Comparison of ENCODE assay signal across 22 mouse cellular contexts in the genomic region with DNA sequence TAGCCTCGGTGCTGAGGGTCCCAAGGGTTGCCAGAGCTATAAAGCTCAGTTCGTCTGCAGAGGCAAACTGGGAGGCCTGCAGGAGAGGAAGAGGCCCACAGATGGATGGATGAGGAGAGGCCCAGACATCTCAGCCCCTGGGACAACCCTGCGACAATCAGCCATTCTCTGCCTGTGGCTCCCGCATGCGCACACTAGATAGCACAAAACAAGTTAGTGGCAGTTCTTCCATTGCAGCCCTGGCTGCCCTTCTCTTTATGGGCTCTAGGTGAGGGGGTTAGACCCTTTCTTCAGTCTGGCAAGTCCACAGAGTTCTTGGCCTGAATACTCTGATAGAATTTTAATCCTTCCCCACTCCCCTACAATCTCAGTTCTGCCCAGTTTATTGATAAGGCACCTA. TPM values are rescaled to one million over a fixed set of nuclear protein-coding genes. Genes with fewer than 3 reads are reported as not detected.
DNase-seq lines count a peak whose midpoint lies in the region; ATAC-seq lines count a peak whose summit lies in the region.
"Had no signal": no experiment of that assay in that cellular context is flagged by ENCODE, and none has a peak within 500 bp of the region (broad histone marks: within the 10 kb centered on the region; RNA-seq: fewer than 3 reads in every experiment).

No protein-coding gene starts in this region.

- peak; percentile 42; the same call in 1 of the 2 replicates for ATAC-seq in heart, embryonic 14.5 days (ENCODE audit: insufficient number of reproducible peaks, insufficient read depth, low FRiP score, low read depth)
- ATAC-seq in midbrain, embryonic 14.5 days (ENCODE audit: low FRiP score, low TSS enrichment): no peak
- no peak for ATAC-seq in hindbrain, embryonic 12.5 days (ENCODE audit: low FRiP score)
- ATAC-seq: forebrain, embryonic 13.5 days; intestine, postnatal 0 days had no signal

- H3K27ac ChIP-seq in heart, embryonic 14.5 days (replicated peaks in 1 of 2; ENCODE audit: control insufficient read depth in 1 of 2, insufficient read depth in 1 of 2, low read depth in 2 of 2, low read length in 2 of 2): no peak overlapping the region
- H3K27ac ChIP-seq in midbrain, embryonic 10.5 days (replicated peaks): peak overlapping the region; percentile 4
- H3K27ac ChIP-seq in midbrain, embryonic 14.5 days (replicated peaks; ENCODE audit: low read depth, low read length): no peak overlapping the region
- H3K27ac ChIP-seq in hindbrain, embryonic 12.5 days: peak overlapping the region; percentile 35; the same call in 1 of the 2 replicates
- H3K27ac ChIP-seq: forebrain, embryonic 13.5 days; hindbrain, embryonic 15.5 days; macrophage; neural tube, embryonic 12.5 days had no signal

- no peaks in the 10 kb centered on the region for H3K4me1 ChIP-seq in heart, embryonic 14.5 days (ENCODE audit: control insufficient read depth in 2 of 2, insufficient read depth in 2 of 2, low read length in 2 of 2)
- peaks cover 26% of the 10 kb centered on the region for H3K4me1 ChIP-seq in midbrain, embryonic 10.5 days
- 0 out of 2 replicates have a peak, but pooled peaks cover 2% of the 10 kb centered on the region for H3K4me1 ChIP-seq in midbrain, embryonic 14.5 days (ENCODE audit: control insufficient read depth, insufficient read depth, low read length)
- H3K4me1 ChIP-seq in hindbrain, embryonic 12.5 days: no peaks in the 10 kb centered on the region
- H3K4me1 ChIP-seq: hindbrain, embryonic 15.5 days; neural tube, embryonic 12.5 days had no signal

- DNase-seq in heart, postnatal 4 days: no peak
- DNase-seq in midbrain, embryonic 10.5 days (ENCODE audit: low spot score): no peak
- DNase-seq in midbrain, embryonic 14.5 days: no peak
- DNase-seq in layer of hippocampus, postnatal 10 days (ENCODE audit: low spot score in 2 of 2): no peak
- no peak for DNase-seq in lung, postnatal 25 days (ENCODE audit: low spot score)
- DNase-seq: adrenal gland, postnatal 25 days; cerebellum, adult 11 months; cerebellum, postnatal 25 days; gastrocnemius, postnatal 14 days; lung, embryonic 14.5 days; thymus, postnatal 25 days had no signal

- H3K36me3 ChIP-seq in heart, embryonic 14.5 days (ENCODE audit: control insufficient read depth, insufficient read depth, low read length): peaks cover 6% of the 10 kb centered on the region; the same call in 1 of the 2 replicates
- H3K36me3 ChIP-seq in midbrain, embryonic 10.5 days: peaks cover 73% of the 10 kb centered on the region
- H3K36me3 ChIP-seq in midbrain, embryonic 14.5 days (ENCODE audit: control insufficient read depth, insufficient read depth, low read length): peaks cover 68% of the 10 kb centered on the region
- H3K36me3 ChIP-seq in hindbrain, embryonic 12.5 days: peaks cover 49% of the 10 kb centered on the region
- H3K36me3 ChIP-seq: G1E had no signal

- no peak overlapping the region for H3K4me2 ChIP-seq in heart, embryonic 14.5 days (ENCODE audit: low read length)
- no peak overlapping the region for H3K4me2 ChIP-seq in midbrain, embryonic 14.5 days (ENCODE audit: low read length)
- no peak overlapping the region for H3K4me2 ChIP-seq in hindbrain, embryonic 12.5 days (replicated peaks)
- H3K4me2 ChIP-seq: forebrain, embryonic 13.5 days; hindbrain, embryonic 15.5 days; liver, embryonic 11.5 days; lung, embryonic 14.5 days; neural tube, embryonic 12.5 days had no signal

- WGBS in heart, embryonic 14.5 days: 64% methylated on average over 5 of the region's 5 CpGs
- 85% methylated on average over 5 of the region's 5 CpGs for WGBS in midbrain, embryonic 10.5 days
- 87% methylated on average over 5 of the region's 5 CpGs for WGBS in midbrain, embryonic 14.5 days
- 88% methylated on average over 5 of the region's 5 CpGs for WGBS in hindbrain, embryonic 12.5 days

- no peaks in the 10 kb centered on the region for H3K9me3 ChIP-seq in heart, embryonic 14.5 days (ENCODE audit: control insufficient read depth, low read length)
- no peaks in the 10 kb centered on the region for H3K9me3 ChIP-seq in midbrain, embryonic 10.5 days (replicated peaks)
- no peaks in the 10 kb centered on the region for H3K9me3 ChIP-seq in midbrain, embryonic 14.5 days (ENCODE audit: control insufficient read depth, low read length)
- H3K9me3 ChIP-seq in hindbrain, embryonic 12.5 days (replicated peaks): no peaks in the 10 kb centered on the region
- H3K9me3 ChIP-seq: forebrain, embryonic 13.5 days; G1E; hindbrain, embryonic 15.5 days; neural tube, embryonic 12.5 days had no signal

- no peak overlapping the region for H3K4me3 ChIP-seq in heart, embryonic 14.5 days (ENCODE audit: control insufficient read depth in 1 of 2, insufficient read depth in 1 of 2, low read depth in 1 of 2, low read length in 2 of 2)
- no peak overlapping the region for H3K4me3 ChIP-seq in midbrain, embryonic 10.5 days
- no peak overlapping the region for H3K4me3 ChIP-seq in midbrain, embryonic 14.5 days (replicated peaks; ENCODE audit: low read depth, low read length)
- H3K4me3 ChIP-seq in hindbrain, embryonic 12.5 days: no peak overlapping the region
- H3K4me3 ChIP-seq: forebrain, embryonic 13.5 days; hindbrain, embryonic 15.5 days; neural tube, embryonic 12.5 days had no signal

- H3K9ac ChIP-seq in heart, embryonic 14.5 days (ENCODE audit: low read length): no peak overlapping the region
- H3K9ac ChIP-seq in midbrain, embryonic 14.5 days (replicated peaks; ENCODE audit: low read length): no peak overlapping the region
- H3K9ac ChIP-seq in hindbrain, embryonic 12.5 days: no peak overlapping the region
- H3K9ac ChIP-seq: forebrain, embryonic 13.5 days; hindbrain, embryonic 15.5 days; lung, embryonic 14.5 days; neural tube, embryonic 12.5 days had no signal

- H3K27me3 ChIP-seq in heart, embryonic 14.5 days (ENCODE audit: control insufficient read depth, insufficient read depth, low read length): no peaks in the 10 kb centered on the region
- H3K27me3 ChIP-seq in midbrain, embryonic 10.5 days (ENCODE audit: low read depth, poor library complexity, severe bottlenecking): no peaks in the 10 kb centered on the region
- no peaks in the 10 kb centered on the region for H3K27me3 ChIP-seq in midbrain, embryonic 14.5 days (ENCODE audit: control insufficient read depth, insufficient read depth, low read length)
- H3K27me3 ChIP-seq in hindbrain, embryonic 12.5 days: no peaks in the 10 kb centered on the region
- H3K27me3 ChIP-seq: forebrain, embryonic 13.5 days; hindbrain, embryonic 15.5 days; neural tube, embryonic 12.5 days had no signal

RNA-seq across cellular contexts. Expression of gene Ucp1, which starts 37.4 kb away (rescaled TPM):
- polyA plus RNA-seq in heart, embryonic 14.5 days (2014; fragmentation: Nextera tagmentation; extraction: Ambion mirVana): not detected in 2 replicates
- 10 to 100 TPM; 10.4 to 21.3 TPM for total RNA-seq in heart, postnatal 4 days (2021)
- 0.16 TPM in 1 of 2 replicates, not detected in the other for polyA plus RNA-seq in midbrain, embryonic 10.5 days (2016; fragmentation: Nextera tagmentation; extraction: Ambion mirVana)
- not detected in 2 replicates for polyA plus RNA-seq in midbrain, embryonic 14.5 days (2014; fragmentation: Nextera tagmentation; extraction: Ambion mirVana)
- 0.13 and 0.27 TPM in 2 replicates for polyA plus RNA-seq in hindbrain, embryonic 12.5 days (2016; fragmentation: Nextera tagmentation; extraction: Ambion mirVana)
- total RNA-seq in layer of hippocampus, postnatal 10 days (2021): not detected
- total RNA-seq: G1E; gastrocnemius, postnatal 14 days had no signal
- polyA plus RNA-seq: forebrain, embryonic 13.5 days; G1E; heart, embryonic 16.5 days; hindbrain, embryonic 15.5 days; intestine, postnatal 0 days; limb, embryonic 11.5 days; liver, embryonic 11.5 days; lung, embryonic 14.5 days; macrophage had no signal

Comparison
In these comparisons a context has a peak if more than half of its experiments do, and no peak if none do; other contexts are left out.
1. H3K27ac ChIP-seq: peak in midbrain, embryonic 10.5 days (single experiment) and hindbrain, embryonic 12.5 days (single experiment); none in heart, embryonic 14.5 days (0 of 2) and midbrain, embryonic 14.5 days (single experiment).